Mouse (Mus musculus): ENCODE data around the gene Ap1m1. TPM values are rescaled to one million over a fixed set of nuclear protein-coding genes. Genes with fewer than 3 reads are reported as not detected.
A peak's percentile ranks its signal among the peaks of the same experiment; 100 is the strongest.

Ap1m1 gene
- polyA plus RNA-seq, 1 experiment: 242 TPM

DNA sequence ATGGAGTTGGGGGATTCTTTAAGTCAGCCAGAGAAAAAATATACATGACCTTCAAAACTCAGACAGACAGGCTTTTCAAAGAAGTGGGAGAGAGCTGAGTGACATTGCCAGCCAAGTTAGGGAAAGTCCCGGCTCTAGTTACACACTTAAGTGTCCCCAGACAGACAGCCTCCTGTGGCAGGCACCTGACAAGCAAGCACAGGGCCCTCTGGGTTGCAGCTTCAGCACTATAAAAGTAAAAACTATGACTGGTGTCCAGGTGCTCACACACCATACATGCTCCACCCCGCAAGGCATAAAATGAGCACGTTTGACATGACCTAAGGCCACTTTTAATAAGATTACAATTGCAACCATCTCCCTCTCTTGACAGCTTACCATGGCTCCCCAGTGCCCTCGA lies 20.8 kb downstream of the Ap1m1 start:
- DNase-seq (ENCODE audit: low read depth): no peak
- TF ChIP-seq POLR2A (IDR thresholded peaks at IDR 0.05; ENCODE audit: borderline replicate concordance, extremely low read depth, insufficient read depth, insufficient read length, poor library complexity, severe bottlenecking): no peak
- TF ChIP-seq CTCF (IDR thresholded peaks at IDR 0.05; ENCODE audit: borderline replicate concordance, extremely low read depth, insufficient read depth, insufficient read length): no peak

DNA sequence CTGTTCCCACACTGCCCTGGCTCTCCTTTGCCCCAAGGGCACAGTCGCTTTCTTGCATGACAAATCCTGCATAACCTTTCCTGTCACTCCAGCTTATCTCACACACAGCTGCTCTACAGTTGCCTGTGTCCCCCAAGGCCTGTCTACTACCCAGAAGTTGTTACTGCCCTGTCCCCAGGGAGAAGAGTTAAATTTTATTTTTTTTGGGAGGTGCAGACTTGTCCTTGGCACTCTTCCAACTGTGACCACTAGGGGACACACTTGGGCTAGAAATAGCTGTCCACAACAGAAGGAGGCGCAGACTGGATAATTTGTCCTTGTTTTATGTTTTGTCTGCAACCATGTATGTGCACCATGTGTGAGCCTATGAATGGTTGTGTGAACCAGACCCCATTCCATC lies 21.2 kb downstream of the Ap1m1 start:
- DNase-seq (ENCODE audit: low read depth): peak; percentile 83
- TF ChIP-seq CTCF (IDR thresholded peaks at IDR 0.05; ENCODE audit: borderline replicate concordance, extremely low read depth, insufficient read depth, insufficient read length): peak; percentile 83; the same call in 1 of the 2 replicates
- TF ChIP-seq POLR2A (IDR thresholded peaks at IDR 0.05; ENCODE audit: borderline replicate concordance, extremely low read depth, insufficient read depth, insufficient read length, poor library complexity, severe bottlenecking): no peak

DNA sequence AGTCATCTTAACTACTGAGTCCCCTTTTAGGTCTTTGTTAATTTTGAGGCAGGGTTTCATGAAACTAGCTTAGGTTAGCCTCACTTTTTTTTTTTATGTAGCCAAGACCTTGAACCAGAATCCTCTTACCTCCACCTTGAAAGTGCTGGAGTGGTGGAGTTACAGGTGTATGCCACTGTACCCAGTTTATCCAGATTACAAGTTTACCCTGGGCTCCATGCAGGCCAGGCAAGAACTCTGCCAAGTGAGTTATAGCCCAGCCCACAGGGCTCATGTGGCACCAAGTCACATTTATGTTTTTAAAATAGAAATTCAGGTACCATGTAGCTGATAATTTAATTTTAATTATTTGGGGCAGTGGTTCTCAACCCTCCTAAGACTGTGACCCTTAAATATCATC lies 21.6 kb downstream of the Ap1m1 start:
- no peak for TF ChIP-seq POLR2A (IDR thresholded peaks at IDR 0.05; ENCODE audit: borderline replicate concordance, extremely low read depth, insufficient read depth, insufficient read length, poor library complexity, severe bottlenecking)
- no peak for TF ChIP-seq CTCF (IDR thresholded peaks at IDR 0.05; ENCODE audit: borderline replicate concordance, extremely low read depth, insufficient read depth, insufficient read length)

DNA sequence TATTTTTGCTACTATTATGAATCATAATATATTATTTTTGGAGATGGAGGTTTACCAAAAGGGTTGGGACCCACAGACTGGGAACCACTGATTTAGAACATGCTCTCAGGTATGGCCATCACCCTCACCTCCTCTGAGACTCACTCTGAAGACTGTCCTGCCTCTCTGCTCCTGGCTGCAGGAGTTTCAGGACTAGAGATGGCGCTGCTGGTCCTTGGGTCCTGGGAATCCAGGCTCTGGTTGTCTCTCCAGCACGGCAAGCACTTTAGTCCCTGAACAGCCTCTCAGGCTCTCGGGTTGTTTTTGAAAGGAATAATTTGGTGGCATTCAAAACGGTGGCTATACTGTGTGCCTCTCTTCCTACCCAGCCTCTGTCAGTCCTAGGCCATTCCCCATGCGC lies 22.1 kb downstream of the Ap1m1 start:
- no peak for TF ChIP-seq POLR2A (IDR thresholded peaks at IDR 0.05; ENCODE audit: borderline replicate concordance, extremely low read depth, insufficient read depth, insufficient read length, poor library complexity, severe bottlenecking)
- TF ChIP-seq CTCF (IDR thresholded peaks at IDR 0.05; ENCODE audit: borderline replicate concordance, extremely low read depth, insufficient read depth, insufficient read length): 0 out of 2 replicates have a peak, but pooled peaks have one; percentile 3

More for the DNA sequence above, 21.6 kb downstream of the Ap1m1 start:
- no peak for DNase-seq (ENCODE audit: low read depth)

DNA sequence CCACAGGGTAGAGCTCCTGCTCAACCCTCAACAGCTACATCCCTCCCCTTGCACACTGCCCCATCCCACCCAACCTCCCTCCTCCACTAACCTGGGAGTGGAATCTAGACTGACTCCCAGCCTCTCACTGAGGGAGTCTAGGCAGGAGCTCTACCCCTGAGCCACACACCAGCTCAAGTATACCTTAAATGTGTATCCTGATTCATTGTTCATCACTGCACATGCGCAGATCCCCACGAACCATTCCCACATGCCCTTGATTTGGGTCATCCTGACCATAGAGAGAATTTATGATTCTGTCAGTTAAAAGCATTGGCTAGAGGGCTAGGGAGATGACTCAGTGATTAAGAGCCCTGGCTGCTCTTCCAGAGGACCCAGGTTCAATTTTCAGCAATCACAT lies 22.9 kb downstream of the Ap1m1 start:
- TF ChIP-seq CTCF (IDR thresholded peaks at IDR 0.05; ENCODE audit: borderline replicate concordance, extremely low read depth, insufficient read depth, insufficient read length): no peak
- no peak for TF ChIP-seq POLR2A (IDR thresholded peaks at IDR 0.05; ENCODE audit: borderline replicate concordance, extremely low read depth, insufficient read depth, insufficient read length, poor library complexity, severe bottlenecking)
- DNase-seq (ENCODE audit: low read depth): no peak

More for the DNA sequence above, 22.1 kb downstream of the Ap1m1 start:
- peak; percentile 3 for DNase-seq (ENCODE audit: low read depth)

DNA sequence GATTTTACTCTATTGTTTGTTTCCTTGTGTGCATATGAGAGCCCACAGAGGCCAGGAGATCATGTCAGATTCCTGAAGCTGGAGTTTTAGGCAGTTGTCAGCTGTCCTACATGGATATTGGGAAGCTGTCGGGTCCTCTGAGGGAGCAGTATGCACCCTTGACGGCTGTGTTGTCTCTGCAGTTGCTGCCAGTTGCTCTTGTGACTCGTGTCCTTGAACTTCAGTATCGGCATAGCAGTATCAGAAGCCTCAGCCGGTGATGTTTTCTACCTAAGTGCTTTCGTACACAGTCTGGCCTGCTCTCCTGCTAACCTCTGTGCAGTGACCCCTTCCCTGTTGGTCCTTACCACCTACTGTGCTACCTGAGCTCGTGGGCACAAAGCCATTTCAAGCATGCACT lies 23.6 kb downstream of the Ap1m1 start:
- no peak for TF ChIP-seq CTCF (IDR thresholded peaks at IDR 0.05; ENCODE audit: borderline replicate concordance, extremely low read depth, insufficient read depth, insufficient read length)
- TF ChIP-seq POLR2A (IDR thresholded peaks at IDR 0.05; ENCODE audit: borderline replicate concordance, extremely low read depth, insufficient read depth, insufficient read length, poor library complexity, severe bottlenecking): no peak
- DNase-seq (ENCODE audit: low read depth): no peak

DNA sequence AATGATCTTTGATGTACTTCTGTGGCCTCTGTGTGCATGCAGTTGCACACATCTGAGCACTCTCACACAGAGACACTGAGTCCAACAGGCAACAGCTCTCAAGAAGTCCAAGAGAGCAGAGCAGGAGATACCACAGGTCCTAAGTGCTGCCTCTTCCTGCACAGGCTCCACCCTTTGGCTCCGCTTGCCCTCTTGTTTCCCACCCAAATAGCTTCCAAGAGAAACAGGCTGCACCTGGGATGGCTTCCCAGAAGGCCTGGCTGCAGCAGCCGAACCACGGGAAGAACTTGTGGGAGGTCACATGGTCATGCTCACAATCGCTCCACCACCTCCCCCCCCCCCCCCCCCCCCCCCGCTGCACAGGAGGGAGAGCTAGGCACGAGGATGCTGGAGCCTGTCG lies 25.5 kb downstream of the Ap1m1 start:
- DNase-seq (ENCODE audit: low read depth): no peak

DNA sequence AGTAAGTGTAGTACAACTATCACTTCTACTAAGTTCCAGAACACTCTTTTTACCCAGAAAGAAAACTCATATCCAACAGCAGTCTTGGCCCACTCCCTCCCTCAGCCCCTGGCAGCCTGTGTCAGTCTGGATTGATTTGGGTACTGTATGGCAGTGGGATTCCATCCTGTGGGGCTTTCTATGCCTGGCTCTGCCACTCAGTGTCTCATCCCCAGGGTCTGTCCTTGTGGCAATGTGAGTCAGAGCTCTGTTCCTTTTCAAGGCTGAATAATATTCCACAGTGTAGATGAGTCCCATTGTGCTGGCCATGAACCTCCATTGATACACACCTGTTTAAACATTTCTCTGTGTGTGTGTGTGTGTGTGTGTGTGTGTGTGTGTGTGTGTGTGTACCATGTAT lies 26.9 kb downstream of the Ap1m1 start:
- no peak for DNase-seq (ENCODE audit: low read depth)
- TF ChIP-seq POLR2A (IDR thresholded peaks at IDR 0.05; ENCODE audit: borderline replicate concordance, extremely low read depth, insufficient read depth, insufficient read length, poor library complexity, severe bottlenecking) (no peak), CTCF (IDR thresholded peaks at IDR 0.05; ENCODE audit: borderline replicate concordance, extremely low read depth, insufficient read depth, insufficient read length) (no peak)

More for the DNA sequence above, 25.5 kb downstream of the Ap1m1 start:
- TF ChIP-seq POLR2A (IDR thresholded peaks at IDR 0.05; ENCODE audit: borderline replicate concordance, extremely low read depth, insufficient read depth, insufficient read length, poor library complexity, severe bottlenecking) (no peak), CTCF (IDR thresholded peaks at IDR 0.05; ENCODE audit: borderline replicate concordance, extremely low read depth, insufficient read depth, insufficient read length) (no peak)

DNA sequence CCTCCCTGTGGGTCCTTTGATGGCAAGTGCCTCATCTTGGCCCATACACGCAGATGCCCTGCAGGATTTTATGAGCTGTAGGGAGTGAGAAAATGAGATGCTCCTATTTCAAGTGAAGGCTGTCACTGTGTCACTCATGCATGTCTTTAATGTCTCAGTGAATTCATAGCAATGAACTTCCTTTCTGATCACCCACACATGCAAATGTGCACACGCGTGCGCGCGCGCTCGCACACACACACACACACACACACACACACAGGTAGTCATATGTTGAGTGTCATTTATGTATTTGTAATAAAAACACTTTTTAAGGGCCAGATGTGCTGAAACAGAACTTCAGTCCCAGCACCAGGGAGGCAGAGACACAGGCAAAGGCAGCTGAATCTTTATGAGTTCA lies 27.3 kb downstream of the Ap1m1 start:
- TF ChIP-seq POLR2A (IDR thresholded peaks at IDR 0.05; ENCODE audit: borderline replicate concordance, extremely low read depth, insufficient read depth, insufficient read length, poor library complexity, severe bottlenecking) (no peak), CTCF (IDR thresholded peaks at IDR 0.05; ENCODE audit: borderline replicate concordance, extremely low read depth, insufficient read depth, insufficient read length) (no peak)
- no peak for DNase-seq (ENCODE audit: low read depth)

DNA sequence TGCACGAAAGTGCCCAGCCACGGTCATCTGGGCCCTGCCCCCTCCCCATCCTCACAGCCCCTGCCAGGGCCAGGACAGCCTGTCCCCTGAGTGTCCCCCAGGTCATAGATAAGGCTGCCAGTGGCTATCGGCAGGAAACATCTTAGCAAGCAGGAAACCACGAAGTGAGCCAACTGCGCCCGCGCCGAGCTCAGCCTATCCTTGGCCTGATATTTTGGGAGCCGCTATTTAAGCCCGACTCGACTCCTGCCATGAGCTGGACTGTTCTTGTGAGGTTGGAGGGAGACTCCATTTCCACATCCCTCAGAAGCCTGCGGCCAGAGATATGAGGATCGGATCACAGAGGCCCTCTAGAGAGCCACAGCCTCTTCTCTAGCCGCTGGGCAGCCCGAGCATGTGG lies 28.5 kb downstream of the Ap1m1 start:
- peak; percentile 6 for DNase-seq (ENCODE audit: low read depth)
- TF ChIP-seq CTCF (IDR thresholded peaks at IDR 0.05; ENCODE audit: borderline replicate concordance, extremely low read depth, insufficient read depth, insufficient read length) (no peak), POLR2A (IDR thresholded peaks at IDR 0.05; ENCODE audit: borderline replicate concordance, extremely low read depth, insufficient read depth, insufficient read length, poor library complexity, severe bottlenecking) (no peak)

DNA sequence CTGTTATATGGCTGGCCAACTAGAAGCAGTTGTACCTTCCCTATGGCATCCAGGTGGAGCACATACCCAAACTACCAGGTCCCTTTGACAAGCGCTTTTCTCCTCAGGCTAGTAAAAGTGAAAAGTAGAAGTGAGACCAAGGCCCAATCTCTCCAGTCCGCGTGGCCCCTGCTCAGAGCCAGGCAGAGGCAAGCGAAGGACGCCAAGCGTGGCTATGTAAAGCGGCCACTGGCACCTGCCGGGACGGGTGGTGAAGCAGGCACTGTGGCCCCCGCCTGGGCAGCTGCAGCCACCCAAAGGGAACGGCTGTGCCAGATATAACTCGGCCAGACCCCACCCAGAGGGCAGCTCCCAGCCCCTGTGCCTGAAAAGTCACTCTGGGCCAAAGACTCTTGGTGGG lies 30.8 kb downstream of the Ap1m1 start:
- no peak for TF ChIP-seq POLR2A (IDR thresholded peaks at IDR 0.05; ENCODE audit: borderline replicate concordance, extremely low read depth, insufficient read depth, insufficient read length, poor library complexity, severe bottlenecking)
- no peak for TF ChIP-seq CTCF (IDR thresholded peaks at IDR 0.05; ENCODE audit: borderline replicate concordance, extremely low read depth, insufficient read depth, insufficient read length)
- DNase-seq (ENCODE audit: low read depth): no peak

DNA sequence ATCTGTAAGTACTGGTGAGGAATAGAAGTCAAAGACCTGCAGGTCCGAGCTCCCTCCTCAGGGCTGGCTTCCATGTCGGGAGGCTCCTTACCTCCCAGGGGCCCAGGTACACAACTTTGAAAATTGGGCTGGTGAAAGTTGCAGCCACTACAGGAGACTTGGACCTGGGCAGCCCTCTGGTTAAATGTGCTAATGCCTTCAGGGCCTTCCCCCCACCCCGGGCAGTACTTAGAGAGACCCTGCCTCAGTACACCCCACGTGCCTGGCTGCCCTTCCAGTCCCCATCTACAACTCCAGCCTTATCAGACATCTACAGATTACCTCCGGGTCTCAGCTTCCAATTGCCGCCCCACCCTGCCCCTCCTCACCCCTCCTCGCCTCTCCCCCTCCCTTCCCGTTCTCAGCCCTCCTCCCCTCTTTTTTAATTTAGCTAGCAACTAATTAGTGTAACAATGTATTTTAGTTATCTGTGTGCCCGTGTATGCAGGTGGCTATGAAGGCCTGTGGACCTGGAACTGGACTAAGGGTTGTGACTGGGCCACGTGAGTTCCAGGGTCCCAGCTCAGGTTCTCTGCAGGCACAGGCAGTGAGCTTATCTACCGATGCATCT lies 31.3 kb downstream of the Ap1m1 start:
- no peak for TF ChIP-seq CTCF (IDR thresholded peaks at IDR 0.05; ENCODE audit: borderline replicate concordance, extremely low read depth, insufficient read depth, insufficient read length)
- no peak for DNase-seq (ENCODE audit: low read depth)

Data from brain, embryonic 14.5 days (tissue).